20 mouse cellular contexts compared by ENCODE assay signal in genomic region chr3:123131151-123131756, GRCm38 (mm10).
"Had no signal": no experiment of that assay in that cellular context is flagged by ENCODE, and none has a peak within 500 bp of the region (broad histone marks: within the 10 kb centered on the region; RNA-seq: fewer than 3 reads in every experiment).

No protein-coding gene starts in this region.

- H3K36me3 ChIP-seq: limb, embryonic 10.5 days; limb, embryonic 13.5 days; liver, embryonic 12.5 days; liver, embryonic 15.5 days; lung, embryonic 15.5 days; midbrain, embryonic 10.5 days; midbrain, embryonic 13.5 days had no signal

- H3K4me3 ChIP-seq: layer of hippocampus, adult 2 months; limb, embryonic 10.5 days; limb, embryonic 13.5 days; liver, embryonic 12.5 days; liver, embryonic 15.5 days; lung, embryonic 15.5 days; megakaryocyte, embryonic 14.5 days; midbrain, embryonic 10.5 days; midbrain, embryonic 13.5 days; myocyte had no signal

- H3K27me3 ChIP-seq: limb, embryonic 13.5 days; liver, embryonic 12.5 days; liver, embryonic 15.5 days; lung, embryonic 15.5 days; megakaryocyte, embryonic 14.5 days; midbrain, embryonic 13.5 days had no signal

- H3K4me1 ChIP-seq: liver, embryonic 12.5 days; liver, embryonic 15.5 days; megakaryocyte, embryonic 14.5 days; midbrain, embryonic 13.5 days had no signal

- H3K27ac ChIP-seq: layer of hippocampus, adult 2 months; limb, embryonic 10.5 days; limb, embryonic 13.5 days; liver, embryonic 12.5 days; liver, embryonic 15.5 days; lung, embryonic 15.5 days; midbrain, embryonic 10.5 days; midbrain, embryonic 13.5 days had no signal

- H3K9me3 ChIP-seq: limb, embryonic 10.5 days; limb, embryonic 13.5 days; liver, embryonic 12.5 days; liver, embryonic 15.5 days; lung, embryonic 15.5 days; megakaryocyte, embryonic 14.5 days; midbrain, embryonic 10.5 days; midbrain, embryonic 13.5 days had no signal

- H3K4me2 ChIP-seq: limb, embryonic 13.5 days; liver, embryonic 12.5 days; liver, embryonic 15.5 days; lung, embryonic 15.5 days; midbrain, embryonic 13.5 days had no signal

- ATAC-seq: liver, embryonic 12.5 days; midbrain, embryonic 13.5 days; midbrain, embryonic 16.5 days had no signal

- DNase-seq: kidney, postnatal 25 days; layer of hippocampus, adult 9-11 months; liver; lung, adult 18-20 months; lung, postnatal 10 days; lung, postnatal 36 days; thymus, adult 2 months; thymus, postnatal 14 days; thymus, postnatal 4 days had no signal

- H3K9ac ChIP-seq: limb, embryonic 13.5 days; liver, embryonic 12.5 days; liver, embryonic 15.5 days; lung, embryonic 15.5 days; midbrain, embryonic 13.5 days had no signal
